Mouse (Mus musculus) liver, embryonic 13.5 days (tissue): ENCODE measurements around the gene Fbxo24. TPM values are rescaled to one million over a fixed set of nuclear protein-coding genes. Genes with fewer than 3 reads are reported as not detected.
"Not testable (repeated sequence)": the region's sequence is repeated elsewhere in the genome, so short reads cannot be mapped to it uniquely, and the experiment has no call there.

Experiments used
- ATAC-seq: fragments of 200-750 bp; cut with Nextera tagmentation; 2 replicates; pipeline ENCODE4 v1.8.0; 2017; ENCODE audit warnings: low read depth, mild to moderate bottlenecking, moderate number of reproducible peaks, moderate library complexity
- DNase-seq: peaks from one replicate; pipeline ENCODE4 v3.0.0; 2022
- H3K27ac ChIP-seq: fragments of 300-500 bp; sonication (generic); 2 replicates; pipeline ENCODE4 v1.5.1; 2015; ENCODE audit warnings: moderate library complexity, mild to moderate bottlenecking, inconsistent platforms
- H3K27me3 ChIP-seq: fragments of 300-500 bp; sonication (generic); 2 replicates; pipeline ENCODE4 v1.6.1; 2015; ENCODE audit warnings: mild to moderate bottlenecking, inconsistent platforms
- H3K36me3 ChIP-seq: fragments of 300-500 bp; sonication (generic); 2 replicates; pipeline ENCODE4 v1.6.1; 2015; ENCODE audit warnings: mild to moderate bottlenecking, inconsistent platforms
- H3K4me1 ChIP-seq: fragments of 300-500 bp; sonication (generic); replicated peaks from 2 replicates; pipeline ENCODE4 v1.6.1; 2015; ENCODE audit warnings: inconsistent platforms
- H3K4me2 ChIP-seq: fragments of 300-500 bp; sonication (generic); 2 replicates; pipeline ENCODE4 v1.6.1; 2015; ENCODE audit warnings: inconsistent platforms, mild to moderate bottlenecking, moderate library complexity
- H3K4me3 ChIP-seq: fragments of 300-500 bp; sonication (generic); replicated peaks from 2 replicates; pipeline ENCODE4 v1.5.1; 2015; ENCODE audit warnings: mild to moderate bottlenecking, inconsistent platforms
- H3K9ac ChIP-seq: fragments of 300-500 bp; sonication (generic); 2 replicates; pipeline ENCODE4 v1.6.1; 2015; ENCODE audit warnings: mild to moderate bottlenecking, inconsistent platforms
- H3K9me3 ChIP-seq: fragments of 300-500 bp; sonication (generic); replicated peaks from 2 replicates; pipeline ENCODE4 v1.6.1; 2016; ENCODE audit warnings: inconsistent platforms
- WGBS: fragments of 180-500 bp; shearing (Covaris S2); methylation state at CpG from one replicate; pipeline ENCODE4 v1.1.7; 2015; ENCODE audit not compliant: insufficient replicate concordance; 5-methylcytosine and 5-hydroxymethylcytosine counted together
- polyA plus RNA-seq: library from polyadenylated mRNA; unstranded; fragments of >200 nt; fragmentation: Nextera tagmentation; extraction: Ambion mirVana; gene quantifications from 2 replicates; pipeline ENCODE4 v1.2.1, GENCODE M21; 2015

Fbxo24 gene
- polyA plus RNA-seq, 1 experiment from 2014 or later, result not detected

GRCm38 (mm10) chr5:137639472-137639871 lies 10.7 kb upstream of the Fbxo24 start:
- 75% methylated on average over 7 of the region's 7 CpGs for WGBS
- ATAC-seq (no peak), DNase-seq (no peak)
- H3K36me3 ChIP-seq, result peaks cover 84% of the 10 kb centered on the region
- no peak overlapping the region for H3K27ac ChIP-seq
- peaks cover 14% of the 10 kb centered on the region for H3K27me3 ChIP-seq
- H3K4me3 ChIP-seq, result no peak overlapping the region
- H3K9ac ChIP-seq, result no peak overlapping the region
- no peak overlapping the region for H3K4me2 ChIP-seq
- no peaks in the 10 kb centered on the region for H3K9me3 ChIP-seq
- peaks cover 32% of the 10 kb centered on the region for H3K4me1 ChIP-seq

GRCm38 (mm10) chr5:137633397-137634084 lies 4.7 kb upstream of the Fbxo24 start:
- WGBS, result 79% methylated on average over 12 of the region's 12 CpGs
- peaks cover 59% of the 10 kb centered on the region for H3K36me3 ChIP-seq
- no peak overlapping the region for H3K9ac ChIP-seq
- H3K4me3 ChIP-seq, result no peak overlapping the region
- ATAC-seq, result no peak
- H3K27me3 ChIP-seq, result no peaks in the 10 kb centered on the region
- DNase-seq, result no peak
- no peak overlapping the region for H3K27ac ChIP-seq
- H3K4me2 ChIP-seq, result no peak overlapping the region
- peaks cover 41% of the 10 kb centered on the region for H3K4me1 ChIP-seq
- no peaks in the 10 kb centered on the region for H3K9me3 ChIP-seq

GRCm38 (mm10) chr5:137631591-137631990 lies 2.8 kb upstream of the Fbxo24 start:
- Histone ChIP-seq H3K9ac (peak overlapping the region; percentile 91), H3K4me2 (peak overlapping the region; percentile 97), H3K27me3 (no peaks in the 10 kb centered on the region), H3K9me3 (no peaks in the 10 kb centered on the region), H3K4me3 (peak overlapping the region; percentile 93), H3K36me3 (peaks cover 40% of the 10 kb centered on the region), H3K27ac (peak overlapping the region; percentile 97), H3K4me1 (peaks cover 51% of the 10 kb centered on the region)
- DNase-seq (no peak), ATAC-seq (no peak)
- WGBS, result 20% methylated on average over 4 of the region's 4 CpGs

- Histone ChIP-seq H3K4me3 (peak overlapping the region; percentile 93), H3K27me3 (no peaks in the 10 kb centered on the region), H3K36me3 (peaks cover 36% of the 10 kb centered on the region), H3K27ac (peak overlapping the region; percentile 97), H3K9ac (peak overlapping the region; percentile 91), H3K9me3 (no peaks in the 10 kb centered on the region), H3K4me2 (peak overlapping the region; percentile 97), H3K4me1 (peaks cover 51% of the 10 kb centered on the region)
- no peak for ATAC-seq
- no peak for DNase-seq
- WGBS, result 18% methylated on average over 9 of the region's 9 CpGs
Measured at GRCm38 (mm10) chr5:137631171-137631570, 2.4 kb upstream of the Fbxo24 start.

GRCm38 (mm10) chr5:137630602-137631001 lies 1.8 kb upstream of the Fbxo24 start:
- WGBS, result 17% methylated on average over 3 of the region's 3 CpGs

GRCm38 (mm10) chr5:137629906-137630545 lies 1.2 kb upstream of the Fbxo24 start:
- no peaks in the 10 kb centered on the region for H3K9me3 ChIP-seq
- WGBS, result 2% methylated on average over 6 of the region's 6 CpGs
- DNase-seq (peak; percentile 26), ATAC-seq (no peak)
- no peaks in the 10 kb centered on the region for H3K27me3 ChIP-seq
- peak overlapping the region; percentile 93 for H3K4me3 ChIP-seq
- H3K4me1 ChIP-seq, result peaks cover 51% of the 10 kb centered on the region
- H3K27ac ChIP-seq, result peak overlapping the region; percentile 97
- peak overlapping the region; percentile 91 for H3K9ac ChIP-seq
- peaks cover 24% of the 10 kb centered on the region for H3K36me3 ChIP-seq
- H3K4me2 ChIP-seq, result peak overlapping the region; percentile 97

More at GRCm38 (mm10) chr5:137630602-137631001, 1.8 kb upstream of the Fbxo24 start:
- Histone ChIP-seq H3K4me1 (peaks cover 51% of the 10 kb centered on the region), H3K27ac (peak overlapping the region; percentile 97), H3K9me3 (no peaks in the 10 kb centered on the region), H3K36me3 (peaks cover 30% of the 10 kb centered on the region), H3K4me2 (peak overlapping the region; percentile 97), H3K27me3 (no peaks in the 10 kb centered on the region), H3K4me3 (peak overlapping the region; percentile 93), H3K9ac (peak overlapping the region; percentile 91)
- ATAC-seq (no peak), DNase-seq (no peak)

GRCm38 (mm10) chr5:137629306-137629721 lies 512 bp upstream of the Fbxo24 start:
- Histone ChIP-seq H3K9me3 (no peaks in the 10 kb centered on the region), H3K36me3 (peaks cover 17% of the 10 kb centered on the region), H3K4me2 (peak overlapping the region; percentile 97), H3K27me3 (no peaks in the 10 kb centered on the region), H3K4me3 (peak overlapping the region; percentile 93), H3K9ac (peak overlapping the region; percentile 91), H3K27ac (peak overlapping the region; percentile 97), H3K4me1 (peaks cover 58% of the 10 kb centered on the region)
- under 1% methylated on average over 23 of the region's 23 CpGs for WGBS
- ATAC-seq (peak; percentile 43), DNase-seq (peak; percentile 66)

GRCm38 (mm10) chr5:137627991-137628390 lies 811 bp downstream of the Fbxo24 start:
- Histone ChIP-seq H3K36me3 (0 out of 2 replicates have a peak, but pooled peaks cover 4% of the 10 kb centered on the region), H3K9ac (peak overlapping the region; percentile 83), H3K27me3 (no peaks in the 10 kb centered on the region), H3K27ac (peak overlapping the region; percentile 91), H3K4me2 (peak overlapping the region; percentile 92), H3K9me3 (no peaks in the 10 kb centered on the region), H3K4me1 (peaks cover 55% of the 10 kb centered on the region), H3K4me3 (peak overlapping the region; percentile 93)
- ATAC-seq, result no peak
- 2% methylated on average over 9 of the region's 9 CpGs for WGBS
- no peak for DNase-seq

- H3K36me3 ChIP-seq, result no peaks in the 10 kb centered on the region
- no peaks in the 10 kb centered on the region for H3K9me3 ChIP-seq
- no peak overlapping the region for H3K4me2 ChIP-seq
- no peak overlapping the region for H3K27ac ChIP-seq
- H3K4me3 ChIP-seq, result no peak overlapping the region
- no peak for DNase-seq
- 44% methylated on average over 11 of the region's 11 CpGs for WGBS
- H3K4me1 ChIP-seq, result peaks cover 21% of the 10 kb centered on the region
- no peaks in the 10 kb centered on the region for H3K27me3 ChIP-seq
- no peak overlapping the region for H3K9ac ChIP-seq
- ATAC-seq, result no peak
Measured at GRCm38 (mm10) chr5:137623937-137624530, 4.8 kb downstream of the Fbxo24 start.

GRCm38 (mm10) chr5:137615347-137615746 lies 13.5 kb downstream of the Fbxo24 start:
- Histone ChIP-seq H3K4me1 (peaks cover 27% of the 10 kb centered on the region), H3K4me3 (no peak overlapping the region), H3K36me3 (no peaks in the 10 kb centered on the region), H3K4me2 (no peak overlapping the region), H3K27me3 (peaks cover 6% of the 10 kb centered on the region), H3K9ac (no peak overlapping the region), H3K9me3 (no peaks in the 10 kb centered on the region), H3K27ac (no peak overlapping the region)
- 67% methylated on average over 7 of the region's 7 CpGs for WGBS
- DNase-seq (no peak), ATAC-seq (no peak)

GRCm38 (mm10) chr5:137614921-137615320 lies 13.9 kb downstream of the Fbxo24 start:
- H3K27me3 ChIP-seq, H3K4me2 ChIP-seq, DNase-seq, H3K27ac ChIP-seq, H3K9me3 ChIP-seq, H3K4me3 ChIP-seq, H3K36me3 ChIP-seq, ATAC-seq, H3K9ac ChIP-seq: not testable (repeated sequence)
- WGBS, result 78% methylated on average over 2 of the region's 2 CpGs
- peaks cover 32% of the 10 kb centered on the region for H3K4me1 ChIP-seq
